Mouse (Mus musculus) hindbrain, embryonic 14.5 days (tissue): ENCODE results near the gene Birc2. TPM values are rescaled to one million over a fixed set of nuclear protein-coding genes. Genes with fewer than 3 reads are reported as not detected.

Experiments used
- ATAC-seq: fragments of 200-750 bp; cut with Nextera tagmentation; 2 replicates; pipeline ENCODE4 v1.8.0; 2017; ENCODE audit warnings: moderate number of reproducible peaks, mild to moderate bottlenecking, moderate TSS enrichment, moderate library complexity; ENCODE audit not compliant: low FRiP score
- DNase-seq: peaks from one replicate; pipeline ENCODE4 v3.0.0-alpha.2; 2015; ENCODE audit warnings: low spot score
- H3K27ac ChIP-seq: fragments of 300-500 bp; sonication (generic); 2 replicates; pipeline ENCODE4 v1.5.1; 2014; ENCODE audit warnings: mild to moderate bottlenecking, moderate library complexity
- H3K27me3 ChIP-seq: fragments of 300-500 bp; sonication (generic); 2 replicates; pipeline ENCODE4 v1.6.1; 2014; ENCODE audit warnings: mild to moderate bottlenecking, low read length, mixed read lengths; ENCODE audit not compliant: control insufficient read depth, insufficient read depth
- H3K36me3 ChIP-seq: fragments of 300-500 bp; sonication (generic); replicated peaks from 2 replicates; pipeline ENCODE4 v1.6.1; 2014; ENCODE audit not compliant: control insufficient read depth, insufficient read depth
- H3K4me1 ChIP-seq: fragments of 300-500 bp; sonication (generic); replicated peaks from 2 replicates; pipeline ENCODE4 v1.6.1; 2014; ENCODE audit warnings: antibody characterized with exemption, low read length, mixed read lengths; ENCODE audit not compliant: control insufficient read depth, insufficient read depth
- H3K4me2 ChIP-seq: fragments of 300-500 bp; sonication (generic); replicated peaks from 2 replicates; pipeline ENCODE4 v1.6.1; 2014; ENCODE audit warnings: mild to moderate bottlenecking, moderate library complexity
- H3K4me3 ChIP-seq: fragments of 300-500 bp; sonication (generic); replicated peaks from 2 replicates; pipeline ENCODE4 v1.5.1; 2014; ENCODE audit warnings: mild to moderate bottlenecking, low read length
- H3K9ac ChIP-seq: fragments of 300-500 bp; sonication (generic); 2 replicates; pipeline ENCODE4 v1.6.1; 2014
- H3K9me3 ChIP-seq: fragments of 300-500 bp; sonication (generic); 2 replicates; pipeline ENCODE4 v1.6.1; 2016; ENCODE audit warnings: low read length; ENCODE audit not compliant: control insufficient read depth
- WGBS: fragments of 180-500 bp; shearing (Covaris S2); extraction: QIAGEN DNeasy Blood & Tissue Kit; methylation state at CpG from one replicate; pipeline ENCODE4 v1.1.7; 2014; 5-methylcytosine and 5-hydroxymethylcytosine counted together
- polyA plus RNA-seq: library from polyadenylated mRNA; unstranded; fragments of >200 nt; fragmentation: Nextera tagmentation; extraction: Ambion mirVana; gene quantifications from 2 replicates; pipeline ENCODE4 v1.2.1, GENCODE M21; 2014

The Birc2 gene
- polyA plus RNA-seq, 1 experiment from 2014 or later: 48.9 TPM

- Histone ChIP-seq H3K9ac (no peak overlapping the region), H3K27me3 (no peaks in the 10 kb centered on the region), H3K36me3 (peaks cover 10% of the 10 kb centered on the region; the same call in 1 of the 2 replicates), H3K27ac (no peak overlapping the region), H3K9me3 (no peaks in the 10 kb centered on the region), H3K4me3 (no peak overlapping the region), H3K4me1 (no peaks in the 10 kb centered on the region), H3K4me2 (no peak overlapping the region)
- ATAC-seq (no peak), DNase-seq (no peak)
- WGBS: 93% methylated on average over 2 of the region's 2 CpGs
Measured at GRCm38 (mm10) chr9:7793561-7793960, 43.3 kb downstream of the Birc2 start.

GRCm38 (mm10) chr9:7790580-7791084, 46.2 kb downstream of the Birc2 start:
- WGBS: 97% methylated on average over 11 of the region's 11 CpGs
- ATAC-seq (no peak), DNase-seq (no peak)
- no peaks in the 10 kb centered on the region for H3K9me3 ChIP-seq
- H3K36me3 ChIP-seq: peaks cover 10% of the 10 kb centered on the region; the same call in 1 of the 2 replicates
- H3K4me2 ChIP-seq: no peak overlapping the region
- no peaks in the 10 kb centered on the region for H3K4me1 ChIP-seq
- H3K9ac ChIP-seq: no peak overlapping the region
- H3K27me3 ChIP-seq: no peaks in the 10 kb centered on the region
- H3K27ac ChIP-seq: no peak overlapping the region
- no peak overlapping the region for H3K4me3 ChIP-seq

- 91% methylated on average over 8 of the region's 8 CpGs for WGBS
Measured at GRCm38 (mm10) chr9:7789764-7790575, 46.9 kb downstream of the Birc2 start.

GRCm38 (mm10) chr9:7788411-7788810, 48.5 kb downstream of the Birc2 start:
- 88% methylated on average over 6 of the region's 6 CpGs for WGBS
- no peaks in the 10 kb centered on the region for H3K27me3 ChIP-seq
- H3K4me2 ChIP-seq: no peak overlapping the region
- H3K27ac ChIP-seq: no peak overlapping the region
- H3K4me1 ChIP-seq: no peaks in the 10 kb centered on the region
- DNase-seq: no peak
- H3K4me3 ChIP-seq: no peak overlapping the region
- no peaks in the 10 kb centered on the region for H3K9me3 ChIP-seq
- peaks cover 10% of the 10 kb centered on the region; the same call in 1 of the 2 replicates for H3K36me3 ChIP-seq
- no peak for ATAC-seq
- no peak overlapping the region for H3K9ac ChIP-seq

More at GRCm38 (mm10) chr9:7789764-7790575, 46.9 kb downstream of the Birc2 start:
- H3K9me3 ChIP-seq: no peaks in the 10 kb centered on the region
- H3K4me3 ChIP-seq: no peak overlapping the region
- peaks cover 10% of the 10 kb centered on the region; the same call in 1 of the 2 replicates for H3K36me3 ChIP-seq
- DNase-seq: no peak
- no peak overlapping the region for H3K4me2 ChIP-seq
- no peak overlapping the region for H3K9ac ChIP-seq
- no peaks in the 10 kb centered on the region for H3K27me3 ChIP-seq
- ATAC-seq: no peak
- H3K4me1 ChIP-seq: no peaks in the 10 kb centered on the region
- H3K27ac ChIP-seq: no peak overlapping the region

- ATAC-seq (no peak; the same call in 1 of the 2 replicates), DNase-seq (no peak)
- H3K9me3 ChIP-seq: no peaks in the 10 kb centered on the region
- 0 out of 2 replicates have a peak, but pooled peaks cover 1% of the 10 kb centered on the region for H3K36me3 ChIP-seq
- H3K4me1 ChIP-seq: no peaks in the 10 kb centered on the region
- no peaks in the 10 kb centered on the region for H3K27me3 ChIP-seq
- WGBS: 92% methylated on average over 7 of the region's 7 CpGs
- no peak overlapping the region for H3K4me2 ChIP-seq
- no peak overlapping the region for H3K4me3 ChIP-seq
- H3K9ac ChIP-seq: no peak overlapping the region
- H3K27ac ChIP-seq: no peak overlapping the region
Measured at GRCm38 (mm10) chr9:7786086-7786485, 50.8 kb downstream of the Birc2 start.

- H3K4me1 ChIP-seq: no peaks in the 10 kb centered on the region
- H3K27me3 ChIP-seq: no peaks in the 10 kb centered on the region
- 91% methylated on average over 3 of the region's 3 CpGs for WGBS
- no peak overlapping the region for H3K4me2 ChIP-seq
- ATAC-seq (no peak), DNase-seq (no peak)
- no peaks in the 10 kb centered on the region for H3K9me3 ChIP-seq
- no peak overlapping the region for H3K9ac ChIP-seq
- no peak overlapping the region for H3K4me3 ChIP-seq
- H3K36me3 ChIP-seq: no peaks in the 10 kb centered on the region
- H3K27ac ChIP-seq: no peak overlapping the region
Measured at GRCm38 (mm10) chr9:7785396-7785795, 51.5 kb downstream of the Birc2 start.

DNA sequence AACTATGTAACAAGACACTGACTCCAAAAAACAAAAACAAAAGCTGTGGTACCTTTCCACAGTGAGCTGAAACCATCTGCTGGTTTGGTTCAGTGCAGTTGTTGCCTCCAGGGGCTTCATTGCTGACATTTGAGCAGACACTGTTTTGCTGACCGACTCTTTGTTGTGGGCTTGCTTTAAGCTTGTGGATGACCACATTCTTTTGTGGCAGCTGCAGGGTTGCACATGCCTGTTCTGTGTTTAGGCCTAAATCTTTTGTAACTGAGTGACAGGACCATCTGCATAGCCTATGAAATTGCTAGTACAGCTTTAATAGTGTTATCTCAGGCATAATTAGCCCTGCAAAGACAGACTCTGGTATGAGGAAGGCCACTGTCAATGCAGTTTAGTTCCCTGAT, 52.2 kb downstream of the Birc2 start:
- H3K9ac ChIP-seq: no peak overlapping the region
- H3K36me3 ChIP-seq: no peaks in the 10 kb centered on the region
- H3K27me3 ChIP-seq: no peaks in the 10 kb centered on the region
- no peak overlapping the region for H3K27ac ChIP-seq
- H3K4me2 ChIP-seq: no peak overlapping the region
- no peak for ATAC-seq
- no peaks in the 10 kb centered on the region for H3K4me1 ChIP-seq
- H3K9me3 ChIP-seq: no peaks in the 10 kb centered on the region
- H3K4me3 ChIP-seq: no peak overlapping the region
- 31% methylated on average over 1 of the region's 1 CpGs for WGBS
- DNase-seq: no peak

DNA sequence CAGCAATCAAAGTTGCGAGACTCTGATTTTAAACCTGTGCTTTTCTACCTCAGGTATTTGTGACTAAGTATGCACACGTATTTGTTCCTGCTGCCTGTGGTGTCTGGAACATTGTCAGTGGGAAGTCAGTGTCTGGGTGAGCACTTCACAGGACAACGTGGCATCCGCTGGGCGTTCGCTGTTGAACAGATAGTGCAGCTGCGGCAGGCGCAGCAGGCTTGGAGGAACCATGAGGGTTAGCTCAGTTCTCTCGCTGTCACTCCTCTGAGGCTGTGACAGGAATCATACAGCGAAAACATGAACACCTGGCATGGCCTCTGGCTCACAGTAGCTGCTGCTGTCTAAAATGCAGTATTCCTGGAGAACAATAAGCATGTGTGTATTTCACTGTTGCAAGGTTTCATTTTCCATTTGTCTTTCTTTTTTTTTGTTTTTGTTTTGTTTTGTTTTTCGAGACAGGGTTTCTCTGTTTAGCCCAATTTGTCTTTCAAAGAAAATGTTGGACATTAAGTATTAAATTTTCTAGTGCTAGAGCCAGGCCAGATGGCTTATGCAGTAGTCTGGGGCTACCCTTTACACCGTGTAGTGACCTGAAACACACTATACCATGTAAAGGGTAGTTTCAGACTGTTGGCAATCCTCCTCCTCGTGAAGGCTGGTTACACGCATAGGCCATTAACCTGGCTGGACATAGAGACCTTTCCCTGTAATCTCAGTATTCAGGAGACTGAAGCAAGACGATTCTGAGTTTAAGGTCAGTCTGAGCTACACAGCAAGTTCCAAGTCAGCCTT, 52.8 kb downstream of the Birc2 start:
- H3K27ac ChIP-seq: no peak overlapping the region
- no peak for DNase-seq
- H3K9ac ChIP-seq: no peak overlapping the region
- no peaks in the 10 kb centered on the region for H3K9me3 ChIP-seq
- H3K36me3 ChIP-seq: no peaks in the 10 kb centered on the region
- no peaks in the 10 kb centered on the region for H3K27me3 ChIP-seq
- H3K4me3 ChIP-seq: no peak overlapping the region
- WGBS: 75% methylated on average over 15 of the region's 15 CpGs
- no peaks in the 10 kb centered on the region for H3K4me1 ChIP-seq
- H3K4me2 ChIP-seq: no peak overlapping the region
- ATAC-seq: no peak
